ENCODE assay signal across 8 mouse cellular contexts in the genomic region with DNA sequence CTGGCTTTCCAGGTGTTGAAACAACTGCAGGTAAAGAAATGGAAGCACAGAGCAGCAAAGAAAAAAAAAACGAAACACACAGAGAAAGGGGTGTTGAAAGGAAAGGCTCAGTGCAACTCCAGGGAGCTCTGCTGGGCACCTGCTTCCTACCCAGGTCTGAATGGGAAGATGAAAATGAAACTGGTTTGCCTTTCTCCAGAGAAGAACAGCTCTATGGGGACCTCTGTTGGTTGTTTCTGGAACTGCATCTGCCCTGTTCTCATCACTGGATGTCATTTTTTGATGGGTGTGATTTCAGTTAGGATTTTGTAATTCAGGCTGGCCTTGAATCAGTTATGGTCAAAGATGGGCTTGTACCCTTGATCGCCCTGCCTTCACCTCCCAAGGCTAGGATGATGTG. TPM values are rescaled to one million over a fixed set of nuclear protein-coding genes. Genes with fewer than 3 reads are reported as not detected.
DNase-seq lines count a peak whose midpoint lies in the region; ATAC-seq and TF ChIP-seq lines count a peak whose summit lies in the region.

No protein-coding gene starts in this region.

- peaks cover 75% of the 10 kb centered on the region for H3K36me3 ChIP-seq in liver, adult 2 months (ENCODE audit: control insufficient read depth, insufficient read depth, low read length)
- H3K36me3 ChIP-seq in liver, embryonic 12.5 days: peaks cover 95% of the 10 kb centered on the region
- H3K36me3 ChIP-seq in embryonic facial prominence, embryonic 10.5 days (replicated peaks): peaks cover 100% of the 10 kb centered on the region
- H3K36me3 ChIP-seq in hindbrain, embryonic 16.5 days (ENCODE audit: control insufficient read depth, insufficient read depth, low read length): peaks cover 44% of the 10 kb centered on the region

- H3K4me2 ChIP-seq in liver, embryonic 12.5 days: no peak overlapping the region
- H3K4me2 ChIP-seq in hindbrain, embryonic 16.5 days (ENCODE audit: low read length): no peak overlapping the region

- no peaks in the 10 kb centered on the region for H3K27me3 ChIP-seq in liver, adult 2 months (ENCODE audit: control insufficient read depth, insufficient read depth, low read length)
- H3K27me3 ChIP-seq in liver, embryonic 12.5 days (replicated peaks): no peaks in the 10 kb centered on the region
- H3K27me3 ChIP-seq in embryonic facial prominence, embryonic 10.5 days (replicated peaks; ENCODE audit: low read depth, poor library complexity, severe bottlenecking): no peaks in the 10 kb centered on the region
- H3K27me3 ChIP-seq in hindbrain, embryonic 16.5 days (replicated peaks; ENCODE audit: control insufficient read depth, insufficient read depth, low read length): no peaks in the 10 kb centered on the region

- no peaks in the 10 kb centered on the region for H3K79me2 ChIP-seq in liver, adult 2 months (ENCODE audit: control insufficient read depth, insufficient read depth, low read length)

- DNase-seq in liver, adult 2 months (ENCODE audit: extremely low read depth, low read depth, low spot score): peak; percentile 55
- peak; percentile 73 for DNase-seq in adrenal gland, postnatal 25 days
- peak; percentile 73 for DNase-seq in embryonic facial prominence, embryonic 10.5 days (ENCODE audit: low spot score)
- peak; percentile 56 to 82 for DNase-seq in left cerebral cortex, postnatal 10 days (ENCODE audit: extremely low spot score in 1 of 2, low spot score in 2 of 2)
- DNase-seq in naive thymus-derived CD4-positive, alpha-beta T cell, adult 2 months (ENCODE audit: low read depth): peak; percentile 92
- peak; percentile 70 to 91 for DNase-seq in thymus, postnatal 10 days (ENCODE audit: low spot score in 2 of 2)

- WGBS in liver, adult 2 months: 19% methylated on average over 2 of the region's 2 CpGs
- 24% methylated on average over 2 of the region's 2 CpGs for whole genome bisulfite sequencing in liver, embryonic 12.5 days (ENCODE audit: insufficient replicate concordance)
- WGBS in embryonic facial prominence, embryonic 10.5 days: 41% methylated on average over 2 of the region's 2 CpGs
- 29% methylated on average over 2 of the region's 2 CpGs for WGBS in hindbrain, embryonic 16.5 days

- H3K4me3 ChIP-seq in liver, adult 2 months (ENCODE audit: insufficient read depth, low read depth, low read length): no peak overlapping the region
- H3K4me3 ChIP-seq in liver, embryonic 12.5 days: no peak overlapping the region
- H3K4me3 ChIP-seq in embryonic facial prominence, embryonic 10.5 days: no peak overlapping the region
- H3K4me3 ChIP-seq in hindbrain, embryonic 16.5 days (ENCODE audit: low read length): no peak overlapping the region

- TF ChIP-seq POLR2A in liver, adult 2 months (IDR thresholded peaks at IDR 0.05; ENCODE audit: extremely low read depth, insufficient read depth, low read length): no peak

- H3K9ac ChIP-seq in liver, adult 2 months (ENCODE audit: low read depth, low read length): no peak overlapping the region
- no peak overlapping the region for H3K9ac ChIP-seq in liver, embryonic 12.5 days
- H3K9ac ChIP-seq in hindbrain, embryonic 16.5 days (ENCODE audit: low read depth, low read length): no peak overlapping the region

- H3K4me1 ChIP-seq in liver, adult 2 months (ENCODE audit: control insufficient read depth, insufficient read depth, low read length): no peaks in the 10 kb centered on the region
- 0 out of 2 replicates have a peak, but pooled peaks cover 5% of the 10 kb centered on the region for H3K4me1 ChIP-seq in liver, embryonic 12.5 days
- no peaks in the 10 kb centered on the region for H3K4me1 ChIP-seq in embryonic facial prominence, embryonic 10.5 days
- no peaks in the 10 kb centered on the region for H3K4me1 ChIP-seq in hindbrain, embryonic 16.5 days (ENCODE audit: control insufficient read depth, insufficient read depth, low read depth, low read length)

- no peaks in the 10 kb centered on the region for H3K9me3 ChIP-seq in liver, embryonic 12.5 days (replicated peaks)
- H3K9me3 ChIP-seq in embryonic facial prominence, embryonic 10.5 days: no peaks in the 10 kb centered on the region
- no peaks in the 10 kb centered on the region for H3K9me3 ChIP-seq in hindbrain, embryonic 16.5 days (ENCODE audit: control insufficient read depth, low read length)

- no peak; the same call in 1 of the 2 replicates for ATAC-seq in liver, embryonic 12.5 days
- ATAC-seq in hindbrain, embryonic 16.5 days: peak; percentile 31; the same call in 1 of the 2 replicates

- peak; percentile 69 for TF ChIP-seq CTCF in liver, adult 2 months (IDR thresholded peaks at IDR 0.05; ENCODE audit: low read depth, low read length)

- intact Hi-C loops in left cerebral cortex, postnatal 10 days (cut with DNase I): loop anchor here (5.0 kb wide), 2 partner anchors 45 to 120 kb away; a partner anchor contains a TSS

- H3K27ac ChIP-seq in liver, adult 2 months (replicated peaks; ENCODE audit: insufficient read depth, low read depth, low read length): no peak overlapping the region
- H3K27ac ChIP-seq in liver, embryonic 12.5 days: no peak overlapping the region
- H3K27ac ChIP-seq in embryonic facial prominence, embryonic 10.5 days (replicated peaks): no peak overlapping the region
- H3K27ac ChIP-seq in hindbrain, embryonic 16.5 days (ENCODE audit: low read depth, low read length): no peak overlapping the region

RNA-seq across cellular contexts. Expression of a gene that starts 18.3 kb away (rescaled TPM):
- 2.1 and 3.2 TPM in 2 replicates for total RNA-seq in liver, adult 2 months (2014; rRNA removed)
- 6.8 and 8.8 TPM in 2 replicates for polyA plus RNA-seq in liver, adult 2 months (2012; rRNA removed)
- 12.6 and 14.4 TPM in 2 replicates for polyA plus RNA-seq in liver, embryonic 12.5 days (2016; fragmentation: Nextera tagmentation; extraction: Ambion mirVana)
- total RNA-seq in adrenal gland, postnatal 25 days (2021): 25.6 and 44.9 TPM in 2 replicates
- 34.9 and 36.9 TPM in 2 replicates for polyA plus RNA-seq in embryonic facial prominence, embryonic 10.5 days (2016; fragmentation: Nextera tagmentation; extraction: Ambion mirVana)
- 15.9 and 22.0 TPM in 2 replicates for polyA plus RNA-seq in hindbrain, embryonic 16.5 days (2015; fragmentation: Nextera tagmentation; extraction: Ambion mirVana)
- 10 to 100 TPM; 20.8 to 21.8 TPM for total RNA-seq in left cerebral cortex, postnatal 10 days (2021)

RNA-seq across cellular contexts. Expression of a gene that starts 22.4 kb away (rescaled TPM):
- 26.5 and 30.8 TPM in 2 replicates for total RNA-seq in liver, adult 2 months (2014; rRNA removed)
- polyA plus RNA-seq in liver, adult 2 months (2012; rRNA removed): 25.3 and 26.0 TPM in 2 replicates
- polyA plus RNA-seq in liver, embryonic 12.5 days (2016; fragmentation: Nextera tagmentation; extraction: Ambion mirVana): 12.6 and 13.1 TPM in 2 replicates
- 58.1 and 61.8 TPM in 2 replicates for total RNA-seq in adrenal gland, postnatal 25 days (2021)
- 23.8 and 24.4 TPM in 2 replicates for polyA plus RNA-seq in embryonic facial prominence, embryonic 10.5 days (2016; fragmentation: Nextera tagmentation; extraction: Ambion mirVana)
- polyA plus RNA-seq in hindbrain, embryonic 16.5 days (2015; fragmentation: Nextera tagmentation; extraction: Ambion mirVana): 22.1 and 26.2 TPM in 2 replicates
- 10 to 100 TPM; 47.9 to 49.7 TPM for total RNA-seq in left cerebral cortex, postnatal 10 days (2021)

RNA-seq across cellular contexts. Expression of a gene that starts 43.1 kb away (rescaled TPM):
- 6.4 and 7.0 TPM in 2 replicates for total RNA-seq in liver, adult 2 months (2014; rRNA removed)
- polyA plus RNA-seq in liver, adult 2 months (2012; rRNA removed): 6.0 and 7.1 TPM in 2 replicates
- polyA plus RNA-seq in liver, embryonic 12.5 days (2016; fragmentation: Nextera tagmentation; extraction: Ambion mirVana): 2.6 and 3.6 TPM in 2 replicates
- 27.5 and 36.2 TPM in 2 replicates for total RNA-seq in adrenal gland, postnatal 25 days (2021)
- 6.9 and 7.0 TPM in 2 replicates for polyA plus RNA-seq in embryonic facial prominence, embryonic 10.5 days (2016; fragmentation: Nextera tagmentation; extraction: Ambion mirVana)
- polyA plus RNA-seq in hindbrain, embryonic 16.5 days (2015; fragmentation: Nextera tagmentation; extraction: Ambion mirVana): 6.1 and 7.1 TPM in 2 replicates
- total RNA-seq in left cerebral cortex, postnatal 10 days (2021): 10 to 100 TPM; 26.8 to 27.5 TPM

RNA-seq across cellular contexts. Expression of a gene that starts 45.5 kb away (rescaled TPM):
- total RNA-seq in liver, adult 2 months (2014; rRNA removed): 140 and 156 TPM in 2 replicates
- polyA plus RNA-seq in liver, adult 2 months (2012; rRNA removed): 132 and 134 TPM in 2 replicates
- 216 and 229 TPM in 2 replicates for polyA plus RNA-seq in liver, embryonic 12.5 days (2016; fragmentation: Nextera tagmentation; extraction: Ambion mirVana)
- total RNA-seq in adrenal gland, postnatal 25 days (2021): 261 and 282 TPM in 2 replicates
- polyA plus RNA-seq in embryonic facial prominence, embryonic 10.5 days (2016; fragmentation: Nextera tagmentation; extraction: Ambion mirVana): 349 and 357 TPM in 2 replicates
- 267 and 288 TPM in 2 replicates for polyA plus RNA-seq in hindbrain, embryonic 16.5 days (2015; fragmentation: Nextera tagmentation; extraction: Ambion mirVana)
- total RNA-seq in left cerebral cortex, postnatal 10 days (2021): 100 to 1,000 TPM; 155 to 167 TPM
